Mouse (Mus musculus): ENCODE measurements around the gene Bdp1.

Bdp1 gene

DNA sequence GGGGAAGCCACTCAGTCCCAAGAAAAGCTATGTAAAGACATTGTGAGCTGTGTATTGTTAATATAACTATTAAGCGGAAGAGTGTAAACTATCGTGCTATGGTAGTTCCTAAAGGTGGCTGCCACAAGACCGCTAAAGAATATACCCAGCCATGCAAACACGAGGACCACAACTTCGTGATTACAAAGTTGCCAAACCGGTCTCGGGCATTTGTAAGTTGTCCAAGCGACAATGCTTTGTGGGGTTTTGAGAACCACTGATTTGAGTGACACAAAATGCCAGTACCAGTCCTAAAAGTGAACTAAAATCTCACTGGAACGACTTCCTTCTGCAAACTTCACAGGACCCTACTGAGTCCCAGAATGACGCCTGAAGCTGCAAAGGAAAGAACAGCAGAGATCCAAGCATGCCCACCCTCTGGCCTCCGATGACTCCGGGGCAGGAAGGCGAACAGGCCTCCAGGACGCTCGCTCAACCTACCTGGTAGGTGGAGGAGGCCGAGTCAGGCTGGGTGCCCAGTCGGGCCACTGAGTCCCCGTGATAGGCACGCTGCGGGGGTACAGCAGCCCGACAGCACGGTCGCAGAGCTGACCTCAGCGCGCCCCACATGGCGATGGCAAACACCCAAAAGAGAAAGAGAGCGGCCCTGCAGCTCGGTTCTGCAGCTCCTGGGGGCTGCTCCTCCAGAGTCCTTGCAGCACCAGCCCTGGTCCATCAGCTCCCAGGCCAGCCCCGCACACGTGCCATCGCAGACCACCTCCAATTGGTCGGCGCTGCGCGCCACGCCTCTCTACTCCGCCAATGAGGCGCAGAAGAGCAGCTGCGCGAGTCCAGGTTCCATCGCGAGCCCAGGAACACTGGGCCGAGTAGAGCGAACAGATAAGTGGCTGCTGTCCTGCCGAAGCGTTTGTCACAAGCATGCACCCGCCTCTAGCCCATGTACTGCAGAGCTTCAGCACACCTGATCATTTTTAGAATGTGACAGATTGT, 88.7 kb downstream of the Bdp1 start, which contains the start of gene Mccc2:
Mccc2 (minus strand) TSS at position 734 of the 990 bp plus-strand sequence.
- in situ Hi-C loops (cut with MboI; ENCODE audit: unreplicated experiment in 2 of 2): loop anchor here in 1 of 2 experiments (25.0 kb wide), 1 partner anchor 653 kb away; no protein-coding TSS in a partner anchor

GRCm38 (mm10) chr13:100005911-100006496, 97.9 kb downstream of the Bdp1 start:
- in situ Hi-C loops (cut with MboI; ENCODE audit: unreplicated experiment in 2 of 2): loop anchor here in 1 of 2 experiments (25.0 kb wide), 1 partner anchor 644 kb away; no protein-coding TSS in a partner anchor

DNA sequence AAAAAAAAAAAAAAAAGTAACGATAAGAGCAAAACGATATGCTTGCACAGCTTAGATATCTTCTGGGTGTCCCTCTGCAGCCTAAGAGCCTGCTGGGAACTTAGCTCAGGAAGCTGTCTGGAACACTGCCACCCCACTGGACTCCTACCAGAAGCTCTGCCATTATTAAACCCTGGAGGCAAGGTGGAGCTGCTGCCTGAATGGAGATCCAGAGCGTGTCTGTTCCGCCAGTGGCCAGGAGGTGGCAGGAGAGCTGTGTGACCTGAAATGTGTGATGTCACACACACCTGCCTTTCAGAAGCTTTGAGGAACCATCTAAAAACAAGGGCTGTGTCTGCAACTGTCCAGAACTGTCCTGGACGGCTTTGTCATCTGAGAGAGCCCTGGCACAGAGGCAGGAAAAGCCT, 102.1 kb downstream of the Bdp1 start:
- in situ Hi-C loops (cut with MboI; ENCODE audit: unreplicated experiment in 2 of 2): loop anchor here in 1 of 2 experiments (25.0 kb wide), 1 partner anchor 639 kb away; no protein-coding TSS in a partner anchor

DNA sequence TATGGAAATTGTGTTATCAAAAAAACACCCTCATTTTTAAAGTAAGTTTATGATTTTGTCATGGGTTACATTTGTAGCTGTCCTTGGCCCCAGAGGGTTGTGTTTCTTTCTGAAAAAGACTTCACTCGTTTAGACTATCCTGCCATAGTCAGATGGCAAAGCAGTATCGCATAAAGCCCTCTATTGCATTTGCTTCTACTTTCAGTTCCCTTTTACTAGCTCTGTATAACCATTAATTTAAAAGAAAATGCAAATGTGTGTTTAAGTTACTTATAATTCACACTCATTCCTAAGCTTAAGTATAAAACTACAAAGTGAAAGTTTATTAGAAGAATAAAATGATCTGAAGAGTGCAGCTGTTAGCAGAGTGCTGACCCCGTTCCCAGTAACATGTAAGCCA, 104.8 kb downstream of the Bdp1 start:
- in situ Hi-C loops (cut with MboI; ENCODE audit: unreplicated experiment in 2 of 2): loop anchor here in 1 of 2 experiments (5.0 kb wide), 1 partner anchor 42 kb away; no protein-coding TSS in a partner anchor

DNA sequence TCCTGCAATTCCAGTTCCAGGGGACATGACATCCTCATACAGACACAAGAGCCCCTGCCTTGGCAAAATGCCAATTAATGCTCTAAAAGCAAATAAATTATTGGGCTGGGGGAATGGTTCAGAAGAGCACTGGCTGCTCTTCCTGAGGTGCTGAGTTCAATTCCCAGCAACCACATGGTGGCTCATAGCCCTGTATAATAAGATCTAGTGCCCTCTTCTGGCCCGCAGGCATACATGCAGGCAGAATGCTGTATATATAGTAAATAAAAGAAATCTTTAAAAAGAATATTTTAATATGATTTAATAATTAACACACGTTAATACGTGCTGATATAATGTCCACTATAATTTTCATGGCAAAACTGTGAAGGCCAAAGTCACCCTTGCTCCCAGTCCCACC, 105.8 kb downstream of the Bdp1 start:
- in situ Hi-C loops (cut with MboI; ENCODE audit: unreplicated experiment in 2 of 2): loop anchor here in 1 of 2 experiments (5.0 kb wide), 1 partner anchor 41 kb away; no protein-coding TSS in a partner anchor

GRCm38 (mm10) chr13:99989592-99989991, 114.3 kb downstream of the Bdp1 start:
- in situ Hi-C loops (cut with MboI; ENCODE audit: unreplicated experiment in 2 of 2): loop anchor here in 1 of 2 experiments (10.0 kb wide), 1 partner anchor 615 kb away; no protein-coding TSS in a partner anchor

GRCm38 (mm10) chr13:99983320-99983719, 120.5 kb downstream of the Bdp1 start:
- in situ Hi-C loops (cut with MboI; ENCODE audit: unreplicated experiment in 2 of 2): loop anchor here (5.0 to 10.0 kb wide), 3 partner anchors 116 to 609 kb away; no protein-coding TSS in a partner anchor

DNA sequence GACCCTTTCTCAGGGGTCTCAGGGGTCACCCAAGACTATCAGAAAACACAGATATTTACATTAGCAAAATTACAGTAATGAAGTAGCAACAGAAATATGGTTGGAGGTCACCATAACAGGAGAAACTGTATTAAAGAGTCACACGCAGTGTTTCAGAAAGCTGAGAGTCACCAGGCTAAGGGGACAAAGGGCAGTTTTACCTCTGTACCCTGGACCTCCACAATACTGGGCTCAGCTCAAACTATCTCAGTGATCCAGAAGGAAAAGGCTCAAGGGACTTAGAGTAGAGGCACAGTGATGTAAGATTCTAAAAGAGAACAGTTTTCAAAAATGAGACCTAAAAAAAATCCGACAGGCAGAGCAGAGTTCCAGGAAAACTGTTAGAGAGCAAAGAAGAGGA, 124.5 kb downstream of the Bdp1 start:
- in situ Hi-C loops (cut with MboI; ENCODE audit: unreplicated experiment in 2 of 2): no loop called here

DNA sequence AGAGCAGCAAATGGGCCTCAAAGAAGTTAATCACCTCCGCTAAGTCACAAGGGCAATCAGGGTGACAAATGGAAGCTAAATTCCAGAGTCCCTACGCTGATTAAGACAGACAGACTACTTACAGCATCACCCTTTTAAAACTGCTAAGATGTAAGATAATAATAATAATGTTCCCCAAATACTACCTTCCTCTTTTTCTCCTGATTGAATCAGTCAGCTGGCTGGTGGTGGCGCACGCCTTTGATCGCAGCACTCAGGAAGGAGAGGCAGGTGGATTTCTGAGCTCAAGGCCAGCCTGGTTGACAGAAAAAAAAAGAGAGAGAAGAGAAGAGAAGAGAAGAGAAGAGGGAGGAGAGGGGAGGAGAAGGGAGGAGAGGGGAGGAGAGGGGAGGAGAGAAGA, 133.8 kb downstream of the Bdp1 start:
- in situ Hi-C loops (cut with MboI; ENCODE audit: unreplicated experiment in 2 of 2): no loop called here

All from v-Abl transformed pro-B cells (cell line).